Mouse (Mus musculus): ENCODE measurements at regions not wholly inside any gene's neighbourhood (a gene's known extent, or its start where the extent isn't known, plus 50 kb on each side); places are given as distances from the start of the nearest gene placed in this dataset.

DNA sequence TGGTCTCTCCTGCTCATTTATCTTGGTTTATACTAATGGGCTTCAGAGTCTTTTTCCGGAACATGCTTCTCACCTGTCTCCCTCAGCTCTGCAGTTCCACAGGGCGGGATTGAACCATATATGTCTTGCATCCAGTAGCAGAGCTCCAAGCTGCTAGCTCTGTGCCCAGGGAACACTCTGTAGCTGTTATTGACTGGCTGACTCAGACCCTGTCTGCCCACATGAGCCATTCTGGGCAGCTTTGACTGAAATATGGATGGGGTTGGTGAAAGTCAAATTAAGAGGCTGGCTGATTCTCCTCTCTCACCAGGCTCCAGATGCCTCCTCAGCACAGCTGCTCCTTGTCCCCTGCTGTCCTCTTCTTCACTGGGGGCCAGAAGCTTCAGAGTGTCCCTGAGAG is 81.4 kb upstream of the Irf2bp2 start:
- DNase-seq: no peak

DNA sequence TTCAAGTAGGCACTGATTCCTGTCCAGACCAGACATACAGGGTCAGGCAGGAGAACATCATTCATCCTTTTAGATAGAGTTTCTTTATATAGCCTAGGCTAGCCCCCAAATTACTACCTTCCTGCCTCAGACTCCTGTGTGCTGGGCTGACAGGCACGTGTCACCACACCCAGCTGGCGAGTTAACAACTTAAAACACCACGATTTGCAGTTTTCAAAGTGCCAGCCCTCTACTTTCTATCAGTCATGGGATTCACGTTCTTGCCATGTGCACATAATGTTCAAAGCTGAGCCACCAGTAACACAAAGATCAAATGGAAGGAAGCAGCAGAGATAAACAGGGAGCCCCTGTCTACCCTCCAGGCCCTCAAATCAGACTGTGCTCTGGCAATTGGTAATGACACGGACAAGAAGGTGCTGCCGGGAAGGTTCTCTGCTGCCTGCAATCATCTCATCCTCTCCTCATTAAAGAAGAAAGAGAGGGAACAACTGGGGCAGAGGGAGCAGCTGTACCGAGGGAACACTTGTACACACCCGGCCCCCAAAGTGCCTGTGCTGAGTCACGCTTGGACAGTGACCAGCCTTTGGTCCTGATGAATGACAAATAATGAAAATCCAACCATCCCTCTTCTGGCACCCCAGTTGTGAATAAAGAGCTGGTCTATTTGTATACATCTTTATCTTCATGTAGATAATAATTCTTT is 79.4 kb upstream of the Irf2bp2 start:
- no peak for DNase-seq

DNA sequence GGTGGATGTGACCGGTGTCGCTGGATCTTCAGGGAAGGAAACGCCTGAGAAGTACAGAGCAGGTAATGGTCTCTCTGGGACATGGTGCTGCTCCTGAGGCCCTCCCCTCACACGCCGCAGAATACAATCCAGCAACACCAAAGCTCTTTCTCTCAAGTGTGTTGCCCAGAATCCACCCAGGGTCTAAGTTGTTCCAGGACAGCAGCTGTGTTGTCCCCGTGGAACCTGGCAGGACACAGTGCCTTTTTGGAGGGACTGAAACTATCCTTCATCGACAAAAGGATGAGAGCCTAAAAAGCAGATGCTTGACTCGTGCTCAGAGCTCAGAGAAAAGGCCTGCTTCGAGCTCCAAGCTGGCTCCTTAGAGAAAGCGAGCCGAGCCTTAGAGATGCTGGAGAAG is 77.8 kb upstream of the Irf2bp2 start:
- no peak for DNase-seq

DNA sequence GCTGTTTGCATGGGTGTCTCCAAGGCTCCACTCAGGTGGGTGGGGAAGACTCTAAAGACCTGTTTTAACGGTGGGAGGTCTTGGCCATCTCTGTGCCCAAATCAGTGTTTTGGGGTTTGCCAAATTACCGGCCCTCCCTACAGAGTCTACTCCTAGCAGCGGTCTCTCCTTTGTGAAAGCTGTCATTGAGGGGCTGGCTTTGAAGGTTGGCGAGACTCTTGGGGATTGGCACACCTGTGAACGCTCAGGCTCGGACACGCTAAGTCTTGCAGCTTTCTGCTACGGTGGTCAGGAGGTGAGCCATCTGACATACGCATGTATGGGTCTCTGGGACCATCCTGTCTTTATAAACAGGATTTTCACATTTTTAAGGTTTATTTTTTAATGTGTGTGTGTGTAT is 76.1 kb upstream of the Irf2bp2 start:
- DNase-seq: no peak

DNA sequence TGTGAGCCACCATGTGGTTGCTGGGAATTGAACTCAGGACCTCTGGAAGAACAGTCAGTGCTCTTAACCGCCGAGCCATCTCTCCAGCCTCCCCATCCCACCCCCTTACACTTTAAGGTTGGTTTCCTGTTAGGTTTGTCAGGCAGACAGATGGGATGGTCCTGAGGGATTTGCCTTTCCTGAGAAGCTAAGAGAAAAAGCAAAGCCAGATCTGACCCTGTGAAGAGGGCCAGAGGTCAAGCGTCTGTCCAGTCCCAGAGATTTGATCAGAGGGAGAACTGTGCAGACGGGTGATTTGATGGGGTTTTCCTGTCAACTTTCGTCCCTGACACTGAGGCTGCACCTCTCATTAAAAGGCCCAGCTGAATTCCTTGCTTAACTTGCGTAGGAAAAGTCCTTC is 75.4 kb upstream of the Irf2bp2 start:
- DNase-seq: no peak

DNA sequence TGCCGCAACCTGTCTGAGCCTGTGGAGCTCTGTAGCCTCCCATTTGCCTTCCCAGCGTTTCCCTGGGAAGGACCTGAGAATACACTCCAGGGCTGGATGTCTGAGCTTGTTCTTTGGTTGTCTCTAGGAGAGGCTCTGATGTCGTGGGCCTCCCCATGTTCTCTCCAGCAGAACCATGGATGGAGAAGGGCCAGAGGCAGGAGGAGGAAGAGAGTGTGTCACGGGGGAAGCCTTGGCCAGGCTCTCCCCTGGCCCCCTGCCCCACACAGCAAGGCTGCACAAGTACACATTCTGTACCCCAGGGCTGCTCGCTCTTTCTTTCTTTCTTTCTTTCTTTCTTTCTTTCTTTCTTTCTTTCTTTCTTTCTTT is 74.9 kb upstream of the Irf2bp2 start:
- peak; percentile 57 to 65 for DNase-seq

DNA sequence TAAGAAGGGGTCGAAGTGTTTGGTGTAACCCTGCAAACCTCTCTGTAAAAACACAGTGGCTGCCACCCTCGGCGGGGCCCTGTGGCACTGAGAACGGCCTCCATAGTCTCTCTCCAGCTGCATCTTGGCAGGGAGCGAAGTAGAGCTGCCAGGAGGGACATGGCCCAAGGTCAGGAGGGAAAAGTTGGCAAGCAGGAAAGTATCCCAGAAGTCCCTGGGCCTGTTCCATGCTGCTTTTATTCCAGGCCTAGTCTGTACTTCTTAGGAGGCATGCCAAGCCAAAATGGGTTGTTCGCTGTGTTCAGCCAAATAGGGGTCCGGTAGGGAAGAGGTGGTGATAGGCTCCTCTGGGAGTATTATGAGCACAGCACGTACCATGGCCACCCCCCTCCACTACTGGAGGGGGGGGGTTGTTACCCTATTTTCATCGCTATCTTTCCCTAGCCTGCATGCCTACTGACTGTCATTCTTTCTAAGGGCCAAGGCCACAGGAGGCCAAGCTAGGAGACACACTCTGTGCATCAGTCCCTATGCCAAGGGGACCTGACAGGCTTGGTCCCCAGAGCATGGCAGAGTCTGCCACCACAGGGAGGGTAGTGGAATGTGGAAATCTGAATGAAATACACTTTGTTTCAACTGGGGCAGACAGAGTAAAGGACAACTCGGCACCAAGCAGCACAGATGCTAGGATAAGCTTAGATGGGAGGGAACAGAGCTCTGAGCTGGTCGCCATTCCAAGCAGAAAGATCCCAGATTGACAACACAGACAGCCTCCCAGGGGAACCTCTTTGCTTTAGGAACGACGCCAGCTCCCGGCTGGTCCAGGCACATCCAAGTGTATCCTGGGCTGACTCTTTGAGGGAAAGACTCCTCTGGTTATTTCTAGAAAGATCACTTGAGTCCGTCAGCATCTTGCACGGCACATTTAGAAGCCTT is 74.2 kb upstream of the Irf2bp2 start:
- DNase-seq: peak; percentile 80 to 82

DNA sequence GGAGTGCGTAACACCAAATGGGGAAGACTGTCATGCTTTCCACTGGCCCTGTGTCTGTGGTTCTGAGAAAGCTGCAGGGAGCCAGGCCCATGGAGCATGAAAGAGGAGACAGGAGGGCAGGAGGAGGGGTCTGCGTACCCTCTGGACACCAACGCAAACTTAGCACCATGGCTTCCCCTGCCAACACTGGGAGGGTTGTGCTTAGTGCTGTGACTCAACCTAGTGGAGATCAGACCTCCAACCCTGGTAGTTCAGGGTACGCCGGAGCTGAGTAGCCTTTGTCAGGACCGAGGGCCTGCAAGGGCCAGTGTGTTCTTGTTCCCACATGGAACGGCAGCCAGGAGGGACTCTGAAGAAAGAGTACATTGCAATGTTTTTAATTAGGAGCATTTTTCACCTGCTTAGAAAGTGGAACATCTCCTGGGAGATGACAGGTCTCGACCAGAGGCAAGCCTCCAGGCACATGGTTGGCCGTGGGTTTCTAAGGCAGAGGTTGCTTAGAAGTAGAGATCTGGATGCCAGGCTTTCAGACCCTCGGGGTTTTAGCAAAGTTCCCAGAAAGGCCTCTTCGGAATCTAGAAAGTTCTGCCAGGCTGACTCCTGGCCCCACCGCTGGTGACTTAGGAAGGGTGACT is 73.4 kb upstream of the Irf2bp2 start:
- DNase-seq: no peak

DNA sequence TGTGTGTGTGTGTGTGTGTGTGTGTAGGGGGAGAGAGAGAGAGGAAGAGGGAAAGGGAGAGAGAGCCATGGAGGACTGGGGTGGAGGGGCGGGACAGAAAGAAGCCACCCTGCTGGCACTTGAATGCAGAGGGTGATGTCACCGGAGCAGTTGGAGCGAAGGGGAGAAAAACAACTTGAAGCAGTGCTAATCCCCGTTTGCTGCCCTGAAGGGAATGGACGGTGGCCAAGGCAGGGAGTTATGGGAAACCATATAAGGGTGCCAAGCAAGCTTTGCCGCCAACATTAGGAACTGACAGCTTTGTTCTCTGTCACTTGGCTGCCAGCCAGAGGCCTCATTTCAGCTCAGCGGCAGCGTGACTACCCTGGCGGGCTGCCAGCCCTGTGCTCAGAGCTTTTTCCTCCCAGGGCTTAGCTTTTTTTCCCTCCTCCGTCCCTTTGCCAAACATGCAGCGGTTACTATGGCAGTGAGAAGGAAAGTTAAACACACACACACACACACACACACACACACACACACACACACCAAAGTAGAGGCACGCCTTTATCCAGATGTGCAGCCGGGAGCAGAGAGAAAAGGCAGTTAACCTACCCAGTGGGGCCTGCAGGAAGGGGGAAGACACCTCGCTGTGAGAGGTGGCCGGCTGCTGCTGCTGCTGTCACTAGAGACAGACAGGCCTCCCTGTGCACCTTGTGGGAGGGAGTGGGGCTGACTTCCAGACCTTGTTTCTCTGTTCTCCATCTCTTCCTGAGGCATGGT is 72.7 kb upstream of the Irf2bp2 start:
- peak; percentile 100 for DNase-seq

DNA sequence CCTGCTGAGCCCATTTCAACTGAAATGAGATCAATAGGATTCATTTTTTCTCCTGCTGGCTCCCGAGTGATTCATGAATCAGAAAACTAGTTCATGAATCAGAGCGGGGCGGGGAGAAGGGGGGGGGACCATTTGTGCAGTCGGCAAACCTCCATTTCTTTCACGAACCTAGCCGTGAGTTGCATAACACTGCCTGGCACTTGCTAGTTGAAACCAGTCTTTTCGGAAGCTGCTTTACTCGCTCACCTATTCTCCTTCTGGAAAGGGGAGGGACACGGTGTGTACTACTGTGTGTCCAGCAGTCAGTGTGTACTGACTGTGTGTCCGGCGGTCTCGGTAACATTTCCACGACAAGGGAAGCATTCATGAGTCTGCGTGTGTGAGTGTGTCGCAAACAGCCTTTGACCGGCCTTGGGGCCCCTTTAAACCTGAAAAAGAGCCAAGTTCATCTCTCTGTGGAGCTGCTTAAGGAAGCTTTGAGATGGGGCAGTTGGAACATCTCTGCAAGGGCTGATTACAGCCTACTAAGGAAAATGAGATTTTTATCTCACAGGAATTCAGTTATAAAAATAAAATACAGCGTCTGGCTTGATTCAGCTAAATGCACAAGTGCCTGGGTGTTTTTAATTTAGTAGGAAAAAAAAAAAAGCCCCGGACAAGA is 71.9 kb upstream of the Irf2bp2 start:
- DNase-seq: peak; percentile 69 to 78

DNA sequence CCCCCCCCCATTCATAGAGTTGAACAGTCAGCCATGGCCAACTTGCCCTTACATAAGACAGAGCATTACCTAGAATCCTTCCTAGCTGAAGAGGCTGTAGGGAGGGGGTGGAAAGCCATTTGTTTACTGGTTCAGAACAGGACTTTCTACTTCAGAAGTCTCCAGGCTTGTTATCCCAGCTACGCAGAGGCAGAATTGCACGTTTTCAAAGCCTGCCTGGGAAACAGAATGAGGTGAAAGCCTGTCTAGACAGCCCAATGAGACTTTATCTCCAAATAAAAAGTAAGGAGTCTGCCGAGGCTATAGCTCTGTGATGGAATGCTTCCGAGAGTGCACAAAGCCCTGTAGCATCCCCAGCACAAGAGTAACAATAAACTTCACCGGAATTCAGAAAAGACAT is 71.1 kb upstream of the Irf2bp2 start:
- DNase-seq: no peak

DNA sequence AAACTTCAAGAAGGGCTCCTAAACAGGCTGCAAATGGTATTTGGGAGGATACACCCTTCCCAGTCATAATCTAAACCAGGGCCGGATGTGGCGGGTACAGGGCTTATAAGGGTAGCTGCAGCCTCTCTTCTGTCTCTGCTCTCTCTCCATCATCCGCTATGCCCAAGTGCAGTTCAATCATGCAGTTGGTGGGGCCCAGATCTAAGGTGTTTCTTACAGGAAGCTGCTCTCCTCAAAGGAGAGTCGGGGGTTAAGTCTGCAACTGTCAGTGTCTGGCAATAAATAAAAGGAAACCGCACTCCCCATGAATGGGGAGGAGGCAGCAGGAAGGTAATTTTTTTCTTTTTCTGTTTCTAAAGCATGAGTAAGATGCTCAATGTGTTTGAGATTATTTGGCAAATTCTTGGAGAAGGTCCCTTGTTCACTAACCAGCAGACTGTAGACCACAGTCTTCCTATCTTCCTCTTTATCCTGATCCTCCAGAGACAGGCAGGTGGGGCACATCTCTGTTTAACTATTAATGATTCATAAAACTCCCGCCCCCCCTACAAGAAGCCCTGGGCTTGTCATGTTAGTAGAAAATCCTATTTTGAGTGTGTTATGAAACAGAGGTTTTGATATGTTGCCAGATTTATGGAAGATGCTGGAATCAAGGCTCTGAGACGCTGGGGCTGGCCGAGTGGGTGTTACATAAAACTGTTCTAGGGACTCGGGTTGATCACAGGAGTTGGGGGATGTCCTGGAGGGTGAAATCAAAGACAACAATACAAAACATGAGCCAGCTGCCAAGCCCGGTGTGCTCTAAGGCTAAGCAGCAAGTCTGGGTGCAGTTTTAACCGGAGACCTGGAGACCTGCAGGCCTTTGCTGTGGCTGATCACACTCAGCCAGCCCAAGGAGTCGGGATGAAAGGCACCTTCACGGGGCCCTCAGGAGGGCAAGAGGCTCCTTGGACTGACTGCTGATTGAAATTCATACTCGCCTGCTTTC is 69.3 kb upstream of the Irf2bp2 start:
- DNase-seq: no peak

DNA sequence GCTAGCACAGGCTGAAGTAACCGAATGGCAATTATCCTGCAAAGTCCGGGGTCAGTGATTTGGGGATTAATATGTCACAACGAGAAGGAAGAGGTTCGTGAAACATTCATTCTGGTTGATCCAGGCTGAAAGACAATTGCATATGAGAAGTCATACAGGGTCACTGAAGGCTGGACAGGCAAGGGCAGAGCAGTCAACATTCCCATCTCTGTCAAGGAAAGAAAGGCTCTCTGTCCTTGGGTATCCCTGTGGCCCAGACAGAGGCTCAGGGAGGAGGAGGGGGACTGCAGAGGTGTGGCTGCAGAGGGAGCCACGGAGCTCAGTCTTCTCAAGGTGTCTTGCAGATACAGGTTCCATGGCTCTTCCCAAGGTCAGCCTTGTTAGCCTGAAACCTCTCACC is 68.4 kb upstream of the Irf2bp2 start:
- no peak for DNase-seq

DNA sequence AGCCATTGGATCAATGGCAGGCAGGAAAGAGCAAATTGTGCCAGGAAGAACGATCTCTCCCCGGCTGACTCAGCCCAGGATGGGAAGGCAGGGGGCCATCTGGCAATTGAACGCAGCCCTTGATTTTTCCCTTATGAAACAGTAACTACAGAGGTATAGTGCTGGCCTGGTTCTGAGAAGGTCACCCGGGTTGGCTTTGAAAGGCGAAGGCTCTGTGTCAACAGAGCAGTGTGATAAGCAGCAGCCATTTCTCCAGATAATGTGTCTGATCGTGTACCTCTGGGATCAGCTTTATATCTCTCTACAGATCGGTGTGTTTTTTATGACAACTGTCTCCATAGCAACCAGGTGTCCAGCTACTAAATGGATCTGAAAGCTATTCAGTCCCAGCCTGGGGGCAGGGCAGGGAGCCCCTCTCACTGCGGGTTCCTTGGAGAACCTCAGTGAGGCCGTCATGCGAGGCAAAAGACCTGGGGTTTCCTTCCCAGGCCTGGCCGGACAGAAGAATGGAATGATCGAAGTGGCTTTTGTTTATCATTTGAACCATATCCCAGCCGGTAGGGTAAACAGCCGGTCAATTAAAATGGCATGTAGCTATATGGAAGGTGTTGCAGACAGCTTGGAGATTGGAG is 67.8 kb upstream of the Irf2bp2 start:
- peak; percentile 47 to 57 for DNase-seq

DNA sequence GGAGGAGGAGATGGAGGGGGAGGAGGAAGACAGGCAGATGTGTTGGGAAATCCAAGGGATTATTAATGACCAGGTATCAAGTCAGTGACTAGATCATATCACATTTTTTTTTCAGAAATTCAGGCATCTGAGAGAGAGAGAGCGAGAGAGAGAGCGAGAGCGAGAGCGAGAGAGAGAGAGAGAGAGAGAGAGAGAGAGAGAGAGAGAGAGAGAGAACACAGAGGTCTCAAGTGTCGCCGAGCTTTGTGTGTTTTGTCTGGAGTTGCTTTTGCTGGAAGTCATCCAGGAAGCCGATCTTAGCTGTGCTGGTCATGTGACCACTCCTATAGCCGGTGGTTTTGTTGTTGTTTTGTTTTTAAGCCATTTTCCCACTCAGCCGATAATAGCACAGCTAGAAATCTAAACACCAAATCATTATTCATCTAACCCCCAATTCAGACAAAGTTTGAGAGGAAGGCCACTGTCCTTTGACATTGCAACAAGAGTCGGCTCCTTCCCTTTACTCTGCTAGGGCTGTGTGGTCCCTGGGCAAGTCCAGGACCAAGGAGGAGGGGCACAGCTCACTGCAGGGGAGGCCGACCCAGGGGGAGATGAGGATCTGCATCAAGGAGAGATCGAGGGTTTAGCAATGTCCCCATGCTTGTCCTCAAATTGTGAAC is 67.0 kb upstream of the Irf2bp2 start:
- no peak for DNase-seq

DNA sequence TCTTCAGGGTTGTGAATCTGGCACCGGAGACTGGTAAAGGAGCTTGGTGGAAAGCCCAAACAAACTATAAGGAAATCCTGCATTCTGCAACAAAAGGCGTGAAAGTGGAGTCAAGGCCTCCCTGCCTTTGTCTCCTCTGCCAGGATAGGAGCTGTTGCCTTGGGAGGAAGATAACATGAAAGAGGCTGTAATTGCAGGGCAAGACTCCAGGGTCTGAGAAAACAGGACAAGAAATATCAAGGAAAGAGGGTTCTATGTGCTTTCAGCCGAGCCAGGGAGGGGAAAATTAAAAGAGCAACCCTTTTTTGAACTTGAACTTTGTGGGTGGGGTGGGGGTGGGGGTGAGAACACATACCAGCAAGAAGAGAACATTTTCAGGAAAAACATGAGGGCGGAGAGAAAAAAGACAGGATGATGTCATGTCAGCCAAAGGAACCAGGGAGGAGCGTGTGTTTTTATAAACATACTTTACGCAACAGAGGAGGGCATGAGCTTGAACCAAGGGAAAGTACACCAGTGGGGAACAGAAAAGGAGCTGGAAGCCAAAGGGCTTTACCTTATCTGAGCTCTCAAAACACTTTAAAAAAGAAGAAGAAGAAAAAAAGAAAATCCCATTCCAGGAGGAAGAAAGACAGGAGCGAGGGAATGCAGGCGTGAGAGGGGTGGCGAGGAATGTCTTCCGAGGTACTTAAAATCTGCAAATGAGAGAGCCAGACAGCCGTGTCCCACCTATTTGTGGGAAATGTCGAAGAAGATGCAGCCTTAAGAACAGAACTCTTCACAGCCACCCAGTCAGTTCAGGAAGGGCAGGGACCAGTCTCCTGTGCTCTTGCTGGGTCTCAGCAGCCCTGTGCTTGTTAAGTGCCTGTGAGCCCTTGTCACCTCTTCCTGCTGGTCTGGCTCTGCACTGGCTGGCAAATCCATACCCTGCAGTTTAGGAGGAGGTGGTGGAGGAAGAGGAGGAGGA is 66.2 kb upstream of the Irf2bp2 start:
- peak in 1 of 2 experiments; percentile 21 for DNase-seq

DNA sequence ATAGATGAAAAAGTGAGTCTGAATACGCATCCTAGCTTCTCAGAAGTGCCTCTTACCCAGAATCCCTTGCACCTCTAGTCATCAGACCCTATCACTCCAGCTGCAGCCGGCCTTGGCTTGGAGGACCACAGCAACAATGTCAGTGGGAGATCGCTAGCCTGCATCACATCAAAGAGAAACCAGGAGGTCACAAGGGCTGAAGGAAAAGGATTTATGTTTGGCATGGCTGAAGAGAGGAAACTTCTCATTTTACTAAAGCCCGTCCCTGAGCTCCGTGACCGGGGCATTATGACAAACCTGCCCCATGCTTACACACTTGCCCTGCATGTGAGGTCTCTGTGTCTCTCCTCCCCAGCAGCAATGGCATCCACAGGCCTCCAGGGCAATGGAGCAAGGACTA is 63.8 kb upstream of the Irf2bp2 start:
- DNase-seq: no peak

DNA sequence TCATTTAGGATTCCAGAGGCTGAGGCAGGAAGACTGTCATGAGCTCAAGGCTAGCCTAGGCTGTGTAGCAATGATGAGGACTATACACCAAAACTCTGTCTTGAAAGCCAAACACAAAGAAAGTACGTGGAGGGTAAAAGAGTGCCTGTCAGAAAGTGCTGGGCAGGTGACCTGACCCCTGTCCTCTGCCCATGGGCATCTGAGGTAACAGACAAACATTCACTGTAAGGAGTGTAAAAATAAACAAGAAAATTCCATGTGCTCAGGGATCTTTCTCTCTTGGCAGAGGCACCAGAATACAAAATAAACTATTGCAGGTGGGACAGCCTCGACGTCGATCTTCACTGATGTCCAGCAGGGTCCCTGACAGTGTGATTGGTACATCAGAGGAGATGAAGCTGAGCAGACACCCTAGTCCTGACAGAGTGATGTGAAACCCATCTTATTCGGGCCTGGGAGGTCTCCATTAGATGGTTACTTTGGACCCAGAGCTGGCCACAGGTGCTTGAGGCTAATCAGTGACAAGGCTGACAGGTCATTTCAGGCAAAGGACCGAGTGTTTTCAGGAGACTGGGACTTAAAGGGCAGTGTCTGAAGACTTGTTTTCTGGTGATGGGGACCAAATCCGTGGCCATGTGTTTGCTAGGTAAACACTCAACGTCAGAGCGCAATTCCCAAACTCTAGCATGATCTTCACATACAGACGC is 62.9 kb upstream of the Irf2bp2 start:
- DNase-seq: no peak

Measured in cerebellum, postnatal 14 days (tissue).